Mouse (Mus musculus) heart, adult 2 months (tissue): ENCODE results near the gene Exosc6. TPM values are rescaled to one million over a fixed set of nuclear protein-coding genes. Genes with fewer than 3 reads are reported as not detected.

Experiments used
- microRNA-seq, 2 experiments: library from miRNA; unstranded; fragments of <30 nt; microRNA quantifications; one replicate each; pipeline ENCODE4 v1.2.0; 2021
- polyA plus RNA-seq: library from polyadenylated mRNA; depleted of rRNA; stranded (reverse); fragments of >200 nt; gene quantifications from 2 replicates; pipeline ENCODE4 v1.2.3, GENCODE M21; 2012; rRNA removed
- total RNA-seq, 2 experiments: library from RNA; stranded (reverse); gene quantifications; 2 replicates each; pipeline ENCODE4 v1.2.3; 2021

Exosc6 gene
- total and polyA plus RNA-seq, 3 experiments: not detected

Small RNA genes within 50 kb of the gene (microRNA-seq; reads per million reads assigned to microRNA genes)
- gene Gm24103 (0 reads per million in 2 experiments), gene Mir3473d (0 to 0.77 reads per million in 2 experiments)

Other genes starting within 250 kb of the Exosc6 start
- gene Cog4, start 209.7 kb upstream of the Exosc6 start, total RNA-seq: 10 to 100 TPM; 66.2 to 74.1 TPM
- gene Cog4, start 209.7 kb upstream of the Exosc6 start, polyA plus RNA-seq: 34.8 and 51.5 TPM in 2 replicates
- gene Sf3b3, start 209.6 kb upstream of the Exosc6 start, total RNA-seq: 10 to 100 TPM; 38.3 to 39.7 TPM
- gene Sf3b3, start 209.6 kb upstream of the Exosc6 start, polyA plus RNA-seq: 19.2 and 34.3 TPM in 2 replicates
- gene Fuk, start 153.9 kb upstream of the Exosc6 start, total RNA-seq: 1 to 10 TPM; 4.5 to 4.6 TPM
- 6.2 and 8.8 TPM in 2 replicates for gene Fuk, start 153.9 kb upstream of the Exosc6 start, polyA plus RNA-seq
- 10 to 100 TPM; 20.2 to 22.0 TPM for gene St3gal2, start 136.4 kb upstream of the Exosc6 start, total RNA-seq
- gene St3gal2, start 136.4 kb upstream of the Exosc6 start, polyA plus RNA-seq: 25.9 and 34.8 TPM in 2 replicates
- gene Ddx19a, start 58.5 kb upstream of the Exosc6 start, total RNA-seq: 10 to 100 TPM; 31.7 to 34.8 TPM
- 18.0 and 29.5 TPM in 2 replicates for gene Ddx19a, start 58.5 kb upstream of the Exosc6 start, polyA plus RNA-seq
- 10 to 100 TPM; 10.3 TPM for gene Ddx19b, start 24.6 kb upstream of the Exosc6 start, total RNA-seq
- gene Ddx19b, start 24.6 kb upstream of the Exosc6 start, polyA plus RNA-seq: 3.2 and 6.2 TPM in 2 replicates
- gene Aars, start 23.2 kb upstream of the Exosc6 start, total RNA-seq: 10 to 100 TPM; 31.9 to 38.1 TPM
- gene Aars, start 23.2 kb upstream of the Exosc6 start, polyA plus RNA-seq: 19.4 and 28.3 TPM in 2 replicates
- 1 to 10 TPM; 1.1 to 1.3 TPM for gene Clec18a, start 36.1 kb downstream of the Exosc6 start, total RNA-seq
- gene Clec18a, start 36.1 kb downstream of the Exosc6 start, polyA plus RNA-seq: 1.1 and 1.6 TPM in 2 replicates
- 100 to 1,000 TPM in 1 of 2 experiments, 10 to 100 TPM in 1; 88.3 to 114 TPM for gene Pdpr, start 38.3 kb downstream of the Exosc6 start, total RNA-seq
- 28.5 and 55.3 TPM in 2 replicates for gene Pdpr, start 38.3 kb downstream of the Exosc6 start, polyA plus RNA-seq
- 10 to 100 TPM; 85.0 to 98.0 TPM for gene Glg1, start 202.9 kb downstream of the Exosc6 start, total RNA-seq
- gene Glg1, start 202.9 kb downstream of the Exosc6 start, polyA plus RNA-seq: 40.1 and 69.1 TPM in 2 replicates
- gene Rfwd3, start 243.9 kb downstream of the Exosc6 start, total RNA-seq: 10 to 100 TPM; 14.2 to 19.0 TPM
- 9.4 and 18.2 TPM in 2 replicates for gene Rfwd3, start 243.9 kb downstream of the Exosc6 start, polyA plus RNA-seq